Mouse (Mus musculus) intestine, embryonic 14.5 days (tissue): ENCODE data around the gene Zbtb24. TPM values are rescaled to one million over a fixed set of nuclear protein-coding genes. Genes with fewer than 3 reads are reported as not detected.
"Not testable (repeated sequence)": the region's sequence is repeated elsewhere in the genome, so short reads cannot be mapped to it uniquely, and the experiment has no call there.

Experiments
- ATAC-seq: fragments of 200-750 bp; cut with Nextera tagmentation; replicated peaks from 2 replicates; pipeline ENCODE4 v1.8.0; 2017; ENCODE audit warnings: low read depth, moderate number of reproducible peaks, moderate TSS enrichment, moderate library complexity; ENCODE audit not compliant: low FRiP score, low TSS enrichment
- DNase-seq: peaks from one replicate; pipeline ENCODE4 v3.0.0-alpha.2; 2018; ENCODE audit warnings: low spot score
- H3K27ac ChIP-seq: fragments of 300-500 bp; sonication (generic); 2 replicates; pipeline ENCODE4 v1.5.1; 2014; ENCODE audit warnings: low read depth, mild to moderate bottlenecking, control low read depth
- H3K27me3 ChIP-seq: fragments of 300-500 bp; sonication (generic); replicated peaks from 2 replicates; pipeline ENCODE4 v1.6.1; 2014; ENCODE audit warnings: low read length, control low read depth; ENCODE audit not compliant: control insufficient read depth, insufficient read depth
- H3K36me3 ChIP-seq: fragments of 300-500 bp; sonication (generic); 2 replicates; pipeline ENCODE4 v1.6.1; 2014; ENCODE audit warnings: low read length, control low read depth; ENCODE audit not compliant: control insufficient read depth, insufficient read depth
- H3K4me1 ChIP-seq: fragments of 300-500 bp; sonication (generic); replicated peaks from 2 replicates; pipeline ENCODE4 v1.6.1; 2014; ENCODE audit warnings: low read length, control low read depth, mixed read lengths; ENCODE audit not compliant: control insufficient read depth, insufficient read depth
- H3K4me2 ChIP-seq: fragments of 300-500 bp; sonication (generic); 2 replicates; pipeline ENCODE4 v1.6.1; 2014; ENCODE audit warnings: low read length
- H3K4me3 ChIP-seq: fragments of 300-500 bp; sonication (generic); 2 replicates; pipeline ENCODE4 v1.5.1; 2014; ENCODE audit warnings: low read depth, low read length, control low read depth, mixed read lengths
- H3K9ac ChIP-seq: fragments of 300-500 bp; sonication (generic); 2 replicates; pipeline ENCODE4 v1.6.1; 2014; ENCODE audit warnings: mild to moderate bottlenecking, low read length
- H3K9me3 ChIP-seq: fragments of 300-500 bp; sonication (generic); 2 replicates; pipeline ENCODE4 v1.6.1; 2016; ENCODE audit warnings: low read length, control low read depth; ENCODE audit not compliant: control insufficient read depth
- WGBS: fragments of 180-500 bp; shearing (Covaris S2); extraction: QIAGEN DNeasy Blood & Tissue Kit; methylation state at CpG from one replicate; pipeline ENCODE4 v1.1.7; 2014; 5-methylcytosine and 5-hydroxymethylcytosine counted together
- polyA plus RNA-seq: library from polyadenylated mRNA; unstranded; fragments of >200 nt; fragmentation: Nextera tagmentation; extraction: Ambion mirVana; gene quantifications from 2 replicates; pipeline ENCODE4 v1.2.1, GENCODE M21; 2014

Gene Zbtb24
- polyA plus RNA-seq, 1 experiment from 2014 or later: 15.0 TPM

- no peaks in the 10 kb centered on the region for H3K27me3 ChIP-seq
- H3K9ac ChIP-seq: no peak overlapping the region
- DNase-seq (no peak), ATAC-seq (no peak)
- peaks cover 19% of the 10 kb centered on the region for H3K36me3 ChIP-seq
- no peak overlapping the region for H3K4me3 ChIP-seq
- 37% methylated on average over 4 of the region's 4 CpGs for WGBS
- H3K4me2 ChIP-seq: peak overlapping the region; percentile 100
- H3K9me3 ChIP-seq: no peaks in the 10 kb centered on the region
- H3K4me1 ChIP-seq: peaks cover 11% of the 10 kb centered on the region; the same call in 1 of the 2 replicates
- H3K27ac ChIP-seq: no peak overlapping the region
Observed at GRCm38 (mm10) chr10:41491111-41491510, 40.9 kb downstream of the Zbtb24 start.

- no peaks in the 10 kb centered on the region for H3K36me3 ChIP-seq
- H3K4me2 ChIP-seq: no peak overlapping the region
- no peak overlapping the region for H3K4me3 ChIP-seq
- DNase-seq: no peak
- no peaks in the 10 kb centered on the region for H3K27me3 ChIP-seq
- H3K4me1 ChIP-seq: no peaks in the 10 kb centered on the region
- no peak overlapping the region for H3K27ac ChIP-seq
- no peak overlapping the region for H3K9ac ChIP-seq
- 66% methylated on average over 4 of the region's 4 CpGs for WGBS
- no peak for ATAC-seq
- H3K9me3 ChIP-seq: no peaks in the 10 kb centered on the region
Observed at GRCm38 (mm10) chr10:41500941-41501340, 50.8 kb downstream of the Zbtb24 start.

GRCm38 (mm10) chr10:41504996-41505395 is 54.8 kb downstream of the Zbtb24 start:
- no peak overlapping the region for H3K4me3 ChIP-seq
- ATAC-seq (no peak), DNase-seq (no peak)
- H3K9ac ChIP-seq: no peak overlapping the region
- H3K27ac ChIP-seq: no peak overlapping the region
- H3K4me1 ChIP-seq: no peaks in the 10 kb centered on the region
- no peaks in the 10 kb centered on the region for H3K9me3 ChIP-seq
- no peaks in the 10 kb centered on the region for H3K27me3 ChIP-seq
- H3K4me2 ChIP-seq: no peak overlapping the region
- H3K36me3 ChIP-seq: no peaks in the 10 kb centered on the region
- 67% methylated on average over 1 of the region's 1 CpGs for WGBS

GRCm38 (mm10) chr10:41505446-41505845 is 55.3 kb downstream of the Zbtb24 start:
- not testable (repeated sequence) for ATAC-seq

GRCm38 (mm10) chr10:41509160-41509559 is 59.0 kb downstream of the Zbtb24 start:
- no peak overlapping the region for H3K27ac ChIP-seq
- DNase-seq: no peak
- H3K27me3 ChIP-seq: no peaks in the 10 kb centered on the region
- no peak overlapping the region for H3K4me2 ChIP-seq
- H3K36me3 ChIP-seq: no peaks in the 10 kb centered on the region
- H3K4me1 ChIP-seq: no peaks in the 10 kb centered on the region
- H3K9ac ChIP-seq: no peak overlapping the region
- H3K4me3 ChIP-seq: no peak overlapping the region
- ATAC-seq: no peak
- H3K9me3 ChIP-seq: no peaks in the 10 kb centered on the region
- 35% methylated on average over 2 of the region's 2 CpGs for WGBS

More at GRCm38 (mm10) chr10:41505446-41505845, 55.3 kb downstream of the Zbtb24 start:
- WGBS: 2% methylated on average over 3 of the region's 3 CpGs
- DNase-seq: peak; percentile 64
- not testable (repeated sequence) for H3K27ac ChIP-seq, H3K27me3 ChIP-seq, H3K4me3 ChIP-seq, H3K4me2 ChIP-seq, H3K4me1 ChIP-seq, H3K9me3 ChIP-seq, H3K9ac ChIP-seq, H3K36me3 ChIP-seq

GRCm38 (mm10) chr10:41514301-41514700 is 64.1 kb downstream of the Zbtb24 start:
- Histone ChIP-seq H3K9ac (no peak overlapping the region), H3K4me2 (no peak overlapping the region), H3K36me3 (no peaks in the 10 kb centered on the region), H3K4me1 (no peaks in the 10 kb centered on the region), H3K27me3 (no peaks in the 10 kb centered on the region), H3K9me3 (no peaks in the 10 kb centered on the region), H3K27ac (no peak overlapping the region), H3K4me3 (no peak overlapping the region)
- no peak for DNase-seq
- 77% methylated on average over 4 of the region's 4 CpGs for WGBS
- ATAC-seq: no peak

- Histone ChIP-seq H3K27ac (no peak overlapping the region), H3K9me3 (no peaks in the 10 kb centered on the region), H3K4me3 (no peak overlapping the region), H3K4me2 (no peak overlapping the region), H3K36me3 (no peaks in the 10 kb centered on the region), H3K4me1 (no peaks in the 10 kb centered on the region), H3K27me3 (no peaks in the 10 kb centered on the region), H3K9ac (no peak overlapping the region)
- ATAC-seq: no peak
- DNase-seq: no peak
Observed at GRCm38 (mm10) chr10:41514921-41515320, 64.7 kb downstream of the Zbtb24 start.

Other genes with a start within 250 kb of the Zbtb24 start
- gene Fig4, start 147.1 kb upstream of the Zbtb24 start, polyA plus RNA-seq: 20.4 and 21.0 TPM in 2 replicates
- gene Ak9, start 146.4 kb upstream of the Zbtb24 start, polyA plus RNA-seq: 0.03 and 0.04 TPM in 2 replicates
- 29.5 and 30.1 TPM in 2 replicates for gene Mical1, start 25.9 kb downstream of the Zbtb24 start, polyA plus RNA-seq
- gene Smpd2, start 40.0 kb downstream of the Zbtb24 start, polyA plus RNA-seq: 55.5 and 60.8 TPM in 2 replicates
- gene Ppil6, start 40.1 kb downstream of the Zbtb24 start, polyA plus RNA-seq: 0.76 and 1.5 TPM in 2 replicates
- 180 and 184 TPM in 2 replicates for gene Cd164, start 69.0 kb downstream of the Zbtb24 start, polyA plus RNA-seq